Comparison of ENCODE assay signal across 8 mouse cellular contexts in genomic region chr3:158036329-158036988, GRCm38 (mm10). TPM values are rescaled to one million over a fixed set of nuclear protein-coding genes. Genes with fewer than 3 reads are reported as not detected.
DNase-seq lines count a peak whose midpoint lies in the region; ATAC-seq and TF ChIP-seq lines count a peak whose summit lies in the region.

Gene Srsf11, minus strand, starts transcription at chr3:158036639.
Gene Lrrc40, plus strand, starts transcription at chr3:158036662.

- no peak; the same call in 1 of the 2 replicates for TF ChIP-seq CTCF in bone marrow, adult 2 months (IDR thresholded peaks at IDR 0.05; ENCODE audit: control insufficient read depth, insufficient read depth, low read length)

- H3K27ac ChIP-seq in bone marrow, adult 2 months (ENCODE audit: control insufficient read depth, insufficient read depth, low read depth, low read length, poor library complexity), result peak within 1 kb of the TSS; percentile 87
- H3K27ac ChIP-seq in embryonic facial prominence, embryonic 15.5 days (replicated peaks), result peak within 1 kb of the TSS; percentile 88
- H3K27ac ChIP-seq in kidney, embryonic 14.5 days (ENCODE audit: low read depth, low read length), result peak within 1 kb of the TSS; percentile 83
- peak within 1 kb of the TSS; percentile 89 for H3K27ac ChIP-seq in limb, embryonic 15.5 days

- no peaks in the 10 kb centered on the region for H3K9me3 ChIP-seq in embryonic facial prominence, embryonic 15.5 days (replicated peaks)
- no peaks in the 10 kb centered on the region for H3K9me3 ChIP-seq in kidney, embryonic 14.5 days (ENCODE audit: control insufficient read depth, low read length)
- no peaks in the 10 kb centered on the region for H3K9me3 ChIP-seq in limb, embryonic 15.5 days

- no peaks in the 10 kb centered on the region for H3K4me1 ChIP-seq in bone marrow, adult 2 months (ENCODE audit: control insufficient read depth, insufficient read depth, low read length)
- H3K4me1 ChIP-seq in embryonic facial prominence, embryonic 15.5 days, result peaks cover 24% of the 10 kb centered on the region
- peaks cover 10% of the 10 kb centered on the region for H3K4me1 ChIP-seq in kidney, embryonic 14.5 days (ENCODE audit: control insufficient read depth, insufficient read depth, low read length)
- peaks cover 23% of the 10 kb centered on the region for H3K4me1 ChIP-seq in limb, embryonic 15.5 days

- H3K9ac ChIP-seq in embryonic facial prominence, embryonic 15.5 days, result peak within 1 kb of the TSS; percentile 95
- peak within 1 kb of the TSS; percentile 89 for H3K9ac ChIP-seq in kidney, embryonic 14.5 days (ENCODE audit: low read depth, low read length)
- peak within 1 kb of the TSS; percentile 89 for H3K9ac ChIP-seq in limb, embryonic 15.5 days

- H3K27me3 ChIP-seq in embryonic facial prominence, embryonic 15.5 days, result no peaks in the 10 kb centered on the region
- no peaks in the 10 kb centered on the region for H3K27me3 ChIP-seq in kidney, embryonic 14.5 days (ENCODE audit: control insufficient read depth, insufficient read depth, low read length)
- no peaks in the 10 kb centered on the region for H3K27me3 ChIP-seq in limb, embryonic 15.5 days

- peak; percentile 97 for ATAC-seq in embryonic facial prominence, embryonic 15.5 days (ENCODE audit: insufficient number of reproducible peaks, low FRiP score, low TSS enrichment, low read depth)
- ATAC-seq in kidney, embryonic 14.5 days (ENCODE audit: low FRiP score, low TSS enrichment), result peak; percentile 97
- peak; percentile 94 for ATAC-seq in limb, embryonic 15.5 days (ENCODE audit: insufficient number of reproducible peaks, low FRiP score, low TSS enrichment, low read depth)

- peak; percentile 95 for DNase-seq in 416B (ENCODE audit: low read depth)
- DNase-seq in heart, adult 9 months (ENCODE audit: low spot score in 2 of 2), result peak; percentile 93 to 94
- peak; percentile 81 to 91 for DNase-seq in monocyte, adult 2 months (ENCODE audit: low read depth in 1 of 2, low spot score in 2 of 2)
- peak; percentile 92 to 94 for DNase-seq in spleen, postnatal 36 days (ENCODE audit: low spot score in 2 of 2)

- H3K36me3 ChIP-seq in embryonic facial prominence, embryonic 15.5 days, result no peaks in the 10 kb centered on the region
- no peaks in the 10 kb centered on the region for H3K36me3 ChIP-seq in kidney, embryonic 14.5 days (ENCODE audit: control insufficient read depth, insufficient read depth, low read length)
- H3K36me3 ChIP-seq in limb, embryonic 15.5 days, result no peaks in the 10 kb centered on the region

- peak within 1 kb of the TSS; percentile 85 for H3K4me3 ChIP-seq in bone marrow, adult 2 months (replicated peaks; ENCODE audit: control insufficient read depth, low read depth, low read length)
- H3K4me3 ChIP-seq in embryonic facial prominence, embryonic 15.5 days (replicated peaks), result peak within 1 kb of the TSS; percentile 82
- peak within 1 kb of the TSS; percentile 63 for H3K4me3 ChIP-seq in kidney, embryonic 14.5 days (ENCODE audit: low read length)
- peak within 1 kb of the TSS; percentile 96 for H3K4me3 ChIP-seq in limb, embryonic 15.5 days

- peak; percentile 87; the same call in 1 of the 2 replicates for TF ChIP-seq POLR2A in bone marrow, adult 2 months (IDR thresholded peaks at IDR 0.05; ENCODE audit: borderline replicate concordance, control insufficient read depth, low read depth, low read length)

- under 1% methylated on average over 55 of the region's 55 CpGs for WGBS in bone marrow, adult 2 months
- WGBS in embryonic facial prominence, embryonic 15.5 days, result under 1% methylated on average over 55 of the region's 55 CpGs
- WGBS in kidney, embryonic 14.5 days, result under 1% methylated on average over 55 of the region's 55 CpGs
- WGBS in limb, embryonic 15.5 days, result under 1% methylated on average over 55 of the region's 55 CpGs

- peak within 1 kb of the TSS; percentile 62 for H3K4me2 ChIP-seq in embryonic facial prominence, embryonic 15.5 days (replicated peaks)
- peak within 1 kb of the TSS; percentile 56 for H3K4me2 ChIP-seq in kidney, embryonic 14.5 days (replicated peaks; ENCODE audit: low read depth, low read length)
- peak within 1 kb of the TSS; percentile 56 for H3K4me2 ChIP-seq in limb, embryonic 15.5 days

RNA-seq across cellular contexts. Expression of gene Srsf11, which starts in this region (rescaled TPM):
- 164 and 180 TPM in 2 replicates for polyA plus RNA-seq in bone marrow, adult 2 months (2011; ENCODE audit: insufficient read depth, insufficient read length, low replicate concordance, missing spikeins)
- polyA plus RNA-seq in embryonic facial prominence, embryonic 15.5 days (2015; fragmentation: Nextera tagmentation; extraction: Ambion mirVana), result 285 and 288 TPM in 2 replicates
- 286 and 338 TPM in 2 replicates for polyA plus RNA-seq in kidney, embryonic 14.5 days (2014; fragmentation: Nextera tagmentation; extraction: Ambion mirVana)
- polyA plus RNA-seq in limb, embryonic 15.5 days (2015; fragmentation: Nextera tagmentation; extraction: Ambion mirVana), result 228 and 247 TPM in 2 replicates

RNA-seq across cellular contexts. Expression of gene Lrrc40, which starts in this region (rescaled TPM):
- polyA plus RNA-seq in bone marrow, adult 2 months (2011; ENCODE audit: insufficient read depth, insufficient read length, low replicate concordance, missing spikeins), result 8.5 and 9.3 TPM in 2 replicates
- polyA plus RNA-seq in embryonic facial prominence, embryonic 15.5 days (2015; fragmentation: Nextera tagmentation; extraction: Ambion mirVana), result 40.0 and 42.5 TPM in 2 replicates
- polyA plus RNA-seq in kidney, embryonic 14.5 days (2014; fragmentation: Nextera tagmentation; extraction: Ambion mirVana), result 52.7 and 66.5 TPM in 2 replicates
- 44.2 and 45.3 TPM in 2 replicates for polyA plus RNA-seq in limb, embryonic 15.5 days (2015; fragmentation: Nextera tagmentation; extraction: Ambion mirVana)

Comparison
In these comparisons a context has a peak if more than half of its experiments do, and no peak if none do; other contexts are left out.
1. Peak in every context shown above with its lines: DNase-seq, ATAC-seq, H3K4me3 ChIP-seq and H3K27ac ChIP-seq.